Comparison of ENCODE assay signal across 7 mouse cellular contexts in the genomic region with DNA sequence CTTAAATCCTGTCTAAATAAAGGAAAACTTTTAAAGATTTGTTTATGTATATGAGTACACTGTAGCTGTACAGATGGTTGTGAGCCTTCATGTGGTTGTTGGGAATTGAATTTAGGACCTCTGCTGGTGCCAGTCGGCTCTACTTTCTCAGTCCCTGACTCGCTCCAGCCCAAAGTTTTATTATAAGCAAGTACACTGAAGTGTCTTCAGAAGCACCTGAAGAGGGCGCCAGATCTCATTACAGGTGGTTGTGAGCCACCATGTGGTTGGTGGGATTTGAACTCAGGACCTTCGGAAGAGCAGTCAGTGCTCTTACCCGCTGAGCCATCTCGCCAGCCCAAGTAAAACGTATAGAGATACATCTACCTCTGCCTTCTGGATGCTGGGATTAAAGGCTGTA. TPM values are rescaled to one million over a fixed set of nuclear protein-coding genes. Genes with fewer than 3 reads are reported as not detected.
DNase-seq lines count a peak whose midpoint lies in the region; ATAC-seq and TF ChIP-seq lines count a peak whose summit lies in the region.
"Not testable (repeated sequence)": the region's sequence is repeated elsewhere in the genome, so short reads cannot be mapped to it uniquely, and the experiment has no call there.

No protein-coding gene starts in this region.

- H3K9me3 ChIP-seq in forebrain, postnatal 0 days (ENCODE audit: low read length); hindbrain, embryonic 15.5 days; limb, embryonic 15.5 days: not testable (repeated sequence)

- H3K27ac ChIP-seq in forebrain, postnatal 0 days (ENCODE audit: low read depth, low read length), result not testable (repeated sequence)
- peak overlapping the region; percentile 49; the same call in 1 of the 2 replicates for H3K27ac ChIP-seq in hindbrain, embryonic 15.5 days (replicated peaks)
- peak overlapping the region; percentile 71; the same call in 1 of the 2 replicates for H3K27ac ChIP-seq in limb, embryonic 15.5 days

- H3K36me3 ChIP-seq in forebrain, postnatal 0 days (ENCODE audit: insufficient read depth); splenic B cell, adult 2 months (ENCODE audit: control insufficient read depth, insufficient read depth, low read length, poor library complexity, severe bottlenecking): not testable (repeated sequence)
- peaks cover 11% of the 10 kb centered on the region; the same call in 1 of the 2 replicates for H3K36me3 ChIP-seq in hindbrain, embryonic 15.5 days
- H3K36me3 ChIP-seq in limb, embryonic 15.5 days, result 0 out of 2 replicates have a peak, but pooled peaks cover 11% of the 10 kb centered on the region

- not testable (repeated sequence) for H3K9ac ChIP-seq in forebrain, postnatal 0 days; hindbrain, embryonic 15.5 days; limb, embryonic 15.5 days

- 0 out of 2 replicates have a peak, but pooled peaks have one; percentile 34 for TF ChIP-seq CTCF in forebrain, postnatal 0 days (IDR thresholded peaks at IDR 0.05; ENCODE audit: low read depth)

- ATAC-seq in forebrain, postnatal 0 days; hindbrain, embryonic 15.5 days (ENCODE audit: low FRiP score, low read depth); limb, embryonic 15.5 days (ENCODE audit: insufficient number of reproducible peaks, low FRiP score, low TSS enrichment, low read depth): not testable (repeated sequence)

- H3K4me3 ChIP-seq in forebrain, postnatal 0 days (ENCODE audit: low read depth, low read length); hindbrain, embryonic 15.5 days; limb, embryonic 15.5 days: not testable (repeated sequence)

- not testable (repeated sequence) for H3K4me2 ChIP-seq in forebrain, postnatal 0 days (ENCODE audit: low read depth); hindbrain, embryonic 15.5 days; limb, embryonic 15.5 days

- 69% methylated on average over 7 of the region's 7 CpGs for WGBS in forebrain, postnatal 0 days
- WGBS in hindbrain, embryonic 15.5 days, result 65% methylated on average over 7 of the region's 7 CpGs
- WGBS in limb, embryonic 15.5 days, result 68% methylated on average over 7 of the region's 7 CpGs

- not testable (repeated sequence) for H3K27me3 ChIP-seq in forebrain, postnatal 0 days (ENCODE audit: insufficient read depth, low read length); hindbrain, embryonic 15.5 days; limb, embryonic 15.5 days; splenic B cell, adult 2 months (ENCODE audit: control insufficient read depth, insufficient read depth, low read length, poor library complexity, severe bottlenecking)

- DNase-seq in ES-CJ7 (ENCODE audit: low read depth, low spot score), result peak; percentile 93
- peak; percentile 11 for DNase-seq in c-Kit-positive CD71-positive TER-119-negative erythroid progenitor cells, embryonic 14.5 days (ENCODE audit: low read depth)
- DNase-seq in forebrain, postnatal 0 days, result not testable (repeated sequence)
- DNase-seq in lung, postnatal 14 days, result peak; percentile 12
- DNase-seq in splenic B cell, adult 2 months (ENCODE audit: low read depth, low spot score), result peak; percentile 65

- H3K4me1 ChIP-seq in forebrain, postnatal 0 days (ENCODE audit: insufficient read depth), result not testable (repeated sequence)
- H3K4me1 ChIP-seq in hindbrain, embryonic 15.5 days (replicated peaks), result peaks cover 28% of the 10 kb centered on the region
- H3K4me1 ChIP-seq in limb, embryonic 15.5 days, result peaks cover 15% of the 10 kb centered on the region

RNA-seq across cellular contexts. Expression of gene Tor1aip1, which starts 3.7 kb away (rescaled TPM):
- 15.4 and 23.1 TPM in 2 replicates for total RNA-seq in forebrain, postnatal 0 days (2014; rRNA removed)
- 19.3 and 20.4 TPM in 2 replicates for polyA plus RNA-seq in forebrain, postnatal 0 days (2015; fragmentation: Nextera tagmentation; extraction: Ambion mirVana)
- polyA plus RNA-seq in hindbrain, embryonic 15.5 days (2015; fragmentation: Nextera tagmentation; extraction: Ambion mirVana), result 21.0 and 23.8 TPM in 2 replicates
- 47.7 and 52.3 TPM in 2 replicates for polyA plus RNA-seq in limb, embryonic 15.5 days (2015; fragmentation: Nextera tagmentation; extraction: Ambion mirVana)

RNA-seq across cellular contexts. Expression of gene Tor1aip2, which starts 4.8 kb away (rescaled TPM):
- 56.0 and 60.8 TPM in 2 replicates for total RNA-seq in forebrain, postnatal 0 days (2014; rRNA removed)
- 43.3 and 50.3 TPM in 2 replicates for polyA plus RNA-seq in forebrain, postnatal 0 days (2015; fragmentation: Nextera tagmentation; extraction: Ambion mirVana)
- 63.3 and 65.6 TPM in 2 replicates for polyA plus RNA-seq in hindbrain, embryonic 15.5 days (2015; fragmentation: Nextera tagmentation; extraction: Ambion mirVana)
- 116 and 119 TPM in 2 replicates for polyA plus RNA-seq in limb, embryonic 15.5 days (2015; fragmentation: Nextera tagmentation; extraction: Ambion mirVana)
